Mouse (Mus musculus): Measurements from ENCODE around the gene Cacna1c. TPM values are rescaled to one million over a fixed set of nuclear protein-coding genes. Genes with fewer than 3 reads are reported as not detected.

Cacna1c gene
- total and polyA plus RNA-seq, 2 experiments from 2014 or later = 5.1 to 39.4 TPM

GRCm38 (mm10) chr6:119187631-119188030 lies 8.6 kb downstream of the Cacna1c start:
- no peaks in the 10 kb centered on the region for H3K4me1 ChIP-seq (ENCODE audit: insufficient read depth, low read length)
- no peaks in the 10 kb centered on the region for H3K9me3 ChIP-seq (ENCODE audit: low read length)
- WGBS = 45% methylated on average over 6 of the region's 6 CpGs
- DNase-seq (ENCODE audit: low spot score) (no peak), ATAC-seq (no peak)
- no peak overlapping the region for H3K4me3 ChIP-seq (ENCODE audit: low read length)
- no peaks in the 10 kb centered on the region for H3K27me3 ChIP-seq (ENCODE audit: insufficient read depth, low read length)
- no peak for TF ChIP-seq CTCF (IDR thresholded peaks at IDR 0.05; ENCODE audit: low read depth)
- no peak overlapping the region for H3K27ac ChIP-seq
- peaks cover 3% of the 10 kb centered on the region; the same call in 1 of the 2 replicates for H3K36me3 ChIP-seq (ENCODE audit: insufficient read depth, low read length)
- no peak overlapping the region for H3K4me2 ChIP-seq (ENCODE audit: low read depth, low read length)
- no peak overlapping the region for H3K9ac ChIP-seq (replicated peaks; ENCODE audit: low read length)

GRCm38 (mm10) chr6:119186658-119187057 lies 9.6 kb downstream of the Cacna1c start:
- peaks cover 3% of the 10 kb centered on the region; the same call in 1 of the 2 replicates for H3K36me3 ChIP-seq (ENCODE audit: insufficient read depth, low read length)
- ATAC-seq = no peak
- WGBS = 56% methylated on average over 8 of the region's 8 CpGs

GRCm38 (mm10) chr6:119183781-119184180 lies 12.4 kb downstream of the Cacna1c start:
- ATAC-seq (no peak), DNase-seq (ENCODE audit: low spot score) (no peak)
- H3K4me2 ChIP-seq (ENCODE audit: low read depth, low read length) = no peak overlapping the region
- TF ChIP-seq CTCF (IDR thresholded peaks at IDR 0.05; ENCODE audit: low read depth) = no peak
- H3K9me3 ChIP-seq (ENCODE audit: low read length) = no peaks in the 10 kb centered on the region
- no peaks in the 10 kb centered on the region for H3K4me1 ChIP-seq (ENCODE audit: insufficient read depth, low read length)
- no peaks in the 10 kb centered on the region for H3K27me3 ChIP-seq (ENCODE audit: insufficient read depth, low read length)
- no peak overlapping the region for H3K9ac ChIP-seq (replicated peaks; ENCODE audit: low read length)
- no peaks in the 10 kb centered on the region; the same call in 1 of the 2 replicates for H3K36me3 ChIP-seq (ENCODE audit: insufficient read depth, low read length)
- 50% methylated on average over 3 of the region's 3 CpGs for WGBS
- H3K27ac ChIP-seq = no peak overlapping the region
- no peak overlapping the region for H3K4me3 ChIP-seq (ENCODE audit: low read length)

More at GRCm38 (mm10) chr6:119186658-119187057, 9.6 kb downstream of the Cacna1c start:
- no peak overlapping the region for H3K9ac ChIP-seq (replicated peaks; ENCODE audit: low read length)
- H3K4me1 ChIP-seq (ENCODE audit: insufficient read depth, low read length) = no peaks in the 10 kb centered on the region
- H3K27me3 ChIP-seq (ENCODE audit: insufficient read depth, low read length) = no peaks in the 10 kb centered on the region
- no peak overlapping the region for H3K4me3 ChIP-seq (ENCODE audit: low read length)
- TF ChIP-seq CTCF (IDR thresholded peaks at IDR 0.05; ENCODE audit: low read depth) = peak; percentile 68
- no peak overlapping the region for H3K27ac ChIP-seq
- H3K4me2 ChIP-seq (ENCODE audit: low read depth, low read length) = no peak overlapping the region
- DNase-seq (ENCODE audit: low spot score) = peak; percentile 61
- H3K9me3 ChIP-seq (ENCODE audit: low read length) = no peaks in the 10 kb centered on the region

GRCm38 (mm10) chr6:119182211-119182610 lies 14.0 kb downstream of the Cacna1c start:
- 88% methylated on average over 9 of the region's 9 CpGs for WGBS
- no peak overlapping the region for H3K4me2 ChIP-seq (ENCODE audit: low read depth, low read length)

GRCm38 (mm10) chr6:119180188-119180587 lies 16.0 kb downstream of the Cacna1c start:
- WGBS = over 99% methylated on average over 2 of the region's 2 CpGs
- TF ChIP-seq CTCF (IDR thresholded peaks at IDR 0.05; ENCODE audit: low read depth) = no peak
- Histone ChIP-seq H3K4me1 (ENCODE audit: insufficient read depth, low read length) (peaks cover 4% of the 10 kb centered on the region; the same call in 1 of the 2 replicates), H3K9me3 (ENCODE audit: low read length) (no peaks in the 10 kb centered on the region), H3K27me3 (ENCODE audit: insufficient read depth, low read length) (no peaks in the 10 kb centered on the region), H3K27ac (no peak overlapping the region), H3K9ac (replicated peaks; ENCODE audit: low read length) (no peak overlapping the region), H3K36me3 (ENCODE audit: insufficient read depth, low read length) (no peaks in the 10 kb centered on the region; the same call in 1 of the 2 replicates), H3K4me3 (ENCODE audit: low read length) (no peak overlapping the region), H3K4me2 (ENCODE audit: low read depth, low read length) (no peak overlapping the region)
- ATAC-seq (no peak), DNase-seq (ENCODE audit: low spot score) (no peak)

More at GRCm38 (mm10) chr6:119182211-119182610, 14.0 kb downstream of the Cacna1c start:
- H3K9me3 ChIP-seq (ENCODE audit: low read length) = no peaks in the 10 kb centered on the region
- TF ChIP-seq CTCF (IDR thresholded peaks at IDR 0.05; ENCODE audit: low read depth) = no peak
- H3K36me3 ChIP-seq (ENCODE audit: insufficient read depth, low read length) = no peaks in the 10 kb centered on the region; the same call in 1 of the 2 replicates
- no peak overlapping the region for H3K27ac ChIP-seq
- H3K27me3 ChIP-seq (ENCODE audit: insufficient read depth, low read length) = no peaks in the 10 kb centered on the region
- DNase-seq (ENCODE audit: low spot score) = no peak
- no peak for ATAC-seq
- H3K4me1 ChIP-seq (ENCODE audit: insufficient read depth, low read length) = no peaks in the 10 kb centered on the region
- H3K4me3 ChIP-seq (ENCODE audit: low read length) = no peak overlapping the region
- H3K9ac ChIP-seq (replicated peaks; ENCODE audit: low read length) = no peak overlapping the region

- 59% methylated on average over 8 of the region's 8 CpGs for WGBS
- H3K4me2 ChIP-seq (ENCODE audit: low read depth, low read length) = no peak overlapping the region
- H3K27me3 ChIP-seq (ENCODE audit: insufficient read depth, low read length) = no peaks in the 10 kb centered on the region
- H3K36me3 ChIP-seq (ENCODE audit: insufficient read depth, low read length) = no peaks in the 10 kb centered on the region
- H3K4me3 ChIP-seq (ENCODE audit: low read length) = no peak overlapping the region
- TF ChIP-seq CTCF (IDR thresholded peaks at IDR 0.05; ENCODE audit: low read depth) = no peak
- no peak overlapping the region for H3K27ac ChIP-seq
- DNase-seq (ENCODE audit: low spot score) (no peak), ATAC-seq (no peak)
- no peak overlapping the region for H3K9ac ChIP-seq (replicated peaks; ENCODE audit: low read length)
- peaks cover 8% of the 10 kb centered on the region; the same call in 1 of the 2 replicates for H3K4me1 ChIP-seq (ENCODE audit: insufficient read depth, low read length)
- H3K9me3 ChIP-seq (ENCODE audit: low read length) = no peaks in the 10 kb centered on the region
Measured at GRCm38 (mm10) chr6:119177101-119177500, 19.1 kb downstream of the Cacna1c start.

GRCm38 (mm10) chr6:119176103-119176502 lies 20.1 kb downstream of the Cacna1c start:
- no peak for TF ChIP-seq CTCF (IDR thresholded peaks at IDR 0.05; ENCODE audit: low read depth)
- Histone ChIP-seq H3K9ac (replicated peaks; ENCODE audit: low read length) (0 out of 2 replicates have a peak overlapping the region, but pooled peaks have one; percentile 10), H3K27ac (no peak overlapping the region), H3K9me3 (ENCODE audit: low read length) (no peaks in the 10 kb centered on the region), H3K27me3 (ENCODE audit: insufficient read depth, low read length) (no peaks in the 10 kb centered on the region), H3K4me2 (ENCODE audit: low read depth, low read length) (peak overlapping the region; percentile 71), H3K4me3 (ENCODE audit: low read length) (peak overlapping the region; percentile 96), H3K4me1 (ENCODE audit: insufficient read depth, low read length) (peaks cover 8% of the 10 kb centered on the region; the same call in 1 of the 2 replicates), H3K36me3 (ENCODE audit: insufficient read depth, low read length) (no peaks in the 10 kb centered on the region)
- no peak for DNase-seq (ENCODE audit: low spot score)
- WGBS = 64% methylated on average over 7 of the region's 7 CpGs
- no peak for ATAC-seq

Data from hindbrain, postnatal 0 days (tissue).